25 mouse cellular contexts compared by ENCODE assay signal in the genomic region with DNA sequence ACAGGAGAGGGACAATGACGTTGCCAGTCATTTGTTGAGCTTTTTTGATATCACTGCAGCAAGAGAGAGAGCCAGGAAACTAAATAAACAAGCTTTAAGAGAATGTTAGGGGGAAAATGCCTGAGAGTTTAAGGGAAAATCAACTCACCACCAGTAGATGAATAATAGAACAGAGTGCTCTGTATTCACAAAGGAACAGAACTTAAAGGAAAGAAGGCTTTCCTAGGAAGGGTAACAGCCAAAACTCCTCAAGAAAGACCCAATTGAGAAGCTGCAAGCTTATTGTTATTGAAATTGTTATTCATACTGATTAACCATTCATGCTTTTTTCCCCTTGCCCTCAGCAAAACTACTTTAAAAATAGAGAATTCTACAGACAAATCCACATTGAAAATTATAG. TPM values are rescaled to one million over a fixed set of nuclear protein-coding genes. Genes with fewer than 3 reads are reported as not detected.
DNase-seq lines count a peak whose midpoint lies in the region; ATAC-seq and TF ChIP-seq lines count a peak whose summit lies in the region.
"Had no signal": no experiment of that assay in that cellular context is flagged by ENCODE, and none has a peak within 500 bp of the region (broad histone marks: within the 10 kb centered on the region; RNA-seq: fewer than 3 reads in every experiment).

No protein-coding gene starts in this region.

- H3K36me3 ChIP-seq in forebrain, embryonic 15.5 days = no peaks in the 10 kb centered on the region
- no peaks in the 10 kb centered on the region for H3K36me3 ChIP-seq in forebrain, embryonic 13.5 days (ENCODE audit: poor library complexity, severe bottlenecking)
- H3K36me3 ChIP-seq in forebrain, postnatal 0 days (ENCODE audit: insufficient read depth) = no peaks in the 10 kb centered on the region
- H3K36me3 ChIP-seq in forebrain, embryonic 11.5 days (ENCODE audit: control insufficient read depth, insufficient read depth, low read length) = no peaks in the 10 kb centered on the region
- no peaks in the 10 kb centered on the region for H3K36me3 ChIP-seq in midbrain, embryonic 16.5 days (ENCODE audit: control insufficient read depth, insufficient read depth, low read length)
- no peaks in the 10 kb centered on the region for H3K36me3 ChIP-seq in midbrain, postnatal 0 days (ENCODE audit: insufficient read depth, low read length)
- H3K36me3 ChIP-seq: embryonic facial prominence, embryonic 13.5 days; embryonic facial prominence, embryonic 15.5 days had no signal

- 12% methylated on average over 1 of the region's 1 CpGs for WGBS in forebrain, embryonic 15.5 days
- WGBS in forebrain, embryonic 13.5 days = 31% methylated on average over 1 of the region's 1 CpGs
- 11% methylated on average over 1 of the region's 1 CpGs for WGBS in forebrain, postnatal 0 days
- 50% methylated on average over 1 of the region's 1 CpGs for WGBS in forebrain, embryonic 11.5 days
- 37% methylated on average over 1 of the region's 1 CpGs for WGBS in midbrain, embryonic 16.5 days
- WGBS in midbrain, postnatal 0 days = 23% methylated on average over 1 of the region's 1 CpGs

- no peak for TF ChIP-seq CTCF in forebrain, postnatal 0 days (IDR thresholded peaks at IDR 0.05; ENCODE audit: low read depth)
- no peak for TF ChIP-seq CTCF in midbrain, postnatal 0 days (IDR thresholded peaks at IDR 0.05)

- no peak overlapping the region for H3K9ac ChIP-seq in forebrain, embryonic 15.5 days (replicated peaks)
- no peak overlapping the region for H3K9ac ChIP-seq in forebrain, embryonic 13.5 days
- H3K9ac ChIP-seq in forebrain, postnatal 0 days = no peak overlapping the region
- no peak overlapping the region for H3K9ac ChIP-seq in forebrain, embryonic 11.5 days (ENCODE audit: low read length)
- H3K9ac ChIP-seq in midbrain, embryonic 16.5 days (ENCODE audit: low read depth, low read length) = no peak overlapping the region
- no peak overlapping the region for H3K9ac ChIP-seq in midbrain, postnatal 0 days (replicated peaks; ENCODE audit: low read length, poor library complexity, severe bottlenecking)
- H3K9ac ChIP-seq: embryonic facial prominence, embryonic 13.5 days; embryonic facial prominence, embryonic 15.5 days had no signal

- DNase-seq in forebrain, postnatal 0 days = no peak
- no peak for DNase-seq in forebrain, embryonic 11.5 days (ENCODE audit: low spot score)
- no peak for DNase-seq in midbrain, postnatal 0 days (ENCODE audit: low spot score)
- DNase-seq: adrenal gland, adult 2 months; adrenal gland, postnatal 10 days; adrenal gland, postnatal 25 days; cerebellum, adult 11 months; cerebellum, adult 18-20 months; cerebellum, adult 8-10 months; cerebellum, adult 9-11 months; cerebellum, postnatal 14 days; cerebellum, postnatal 36 days; embryo, embryonic 11 days had no signal

- no peak overlapping the region for H3K4me3 ChIP-seq in forebrain, embryonic 15.5 days
- no peak overlapping the region for H3K4me3 ChIP-seq in forebrain, embryonic 13.5 days
- no peak overlapping the region for H3K4me3 ChIP-seq in forebrain, postnatal 0 days (ENCODE audit: low read depth, low read length)
- no peak overlapping the region for H3K4me3 ChIP-seq in forebrain, embryonic 11.5 days (ENCODE audit: low read depth, low read length)
- no peak overlapping the region for H3K4me3 ChIP-seq in midbrain, embryonic 16.5 days (ENCODE audit: low read depth, low read length)
- no peak overlapping the region for H3K4me3 ChIP-seq in midbrain, postnatal 0 days (ENCODE audit: low read depth, low read length)
- H3K4me3 ChIP-seq: embryonic facial prominence, embryonic 13.5 days; embryonic facial prominence, embryonic 15.5 days; erythroblast, embryonic 14.5 days had no signal

- H3K4me1 ChIP-seq in forebrain, embryonic 15.5 days = peaks cover 12% of the 10 kb centered on the region
- peaks cover 8% of the 10 kb centered on the region; the same call in 1 of the 2 replicates for H3K4me1 ChIP-seq in forebrain, embryonic 13.5 days
- H3K4me1 ChIP-seq in forebrain, postnatal 0 days (ENCODE audit: insufficient read depth) = peaks cover 4% of the 10 kb centered on the region; the same call in 1 of the 2 replicates
- no peaks in the 10 kb centered on the region for H3K4me1 ChIP-seq in forebrain, embryonic 11.5 days (replicated peaks; ENCODE audit: control insufficient read depth, insufficient read depth, low read length)
- peaks cover 5% of the 10 kb centered on the region; the same call in 1 of the 2 replicates for H3K4me1 ChIP-seq in midbrain, embryonic 16.5 days (ENCODE audit: control insufficient read depth, insufficient read depth, low read length)
- no peaks in the 10 kb centered on the region for H3K4me1 ChIP-seq in midbrain, postnatal 0 days (ENCODE audit: insufficient read depth, low read length)
- H3K4me1 ChIP-seq: embryonic facial prominence, embryonic 13.5 days; embryonic facial prominence, embryonic 15.5 days had no signal

- H3K9me3 ChIP-seq in forebrain, embryonic 15.5 days = no peaks in the 10 kb centered on the region
- no peaks in the 10 kb centered on the region for H3K9me3 ChIP-seq in forebrain, embryonic 13.5 days (replicated peaks)
- H3K9me3 ChIP-seq in forebrain, postnatal 0 days (ENCODE audit: low read length) = no peaks in the 10 kb centered on the region
- no peaks in the 10 kb centered on the region for H3K9me3 ChIP-seq in forebrain, embryonic 11.5 days (ENCODE audit: control insufficient read depth, low read length)
- H3K9me3 ChIP-seq in midbrain, embryonic 16.5 days (replicated peaks; ENCODE audit: control insufficient read depth, low read length, poor library complexity, severe bottlenecking) = no peaks in the 10 kb centered on the region
- no peaks in the 10 kb centered on the region for H3K9me3 ChIP-seq in midbrain, postnatal 0 days (ENCODE audit: low read length)
- H3K9me3 ChIP-seq: embryonic facial prominence, embryonic 13.5 days; embryonic facial prominence, embryonic 15.5 days had no signal

- ATAC-seq in forebrain, embryonic 15.5 days (replicated peaks) = 0 out of 2 replicates have a peak, but pooled peaks have one; percentile 51
- ATAC-seq in forebrain, embryonic 13.5 days = no peak
- no peak; the same call in 1 of the 2 replicates for ATAC-seq in forebrain, postnatal 0 days
- no peak for ATAC-seq in forebrain, embryonic 11.5 days (replicated peaks; ENCODE audit: low FRiP score)
- ATAC-seq in midbrain, embryonic 16.5 days = no peak
- no peak for ATAC-seq in midbrain, postnatal 0 days (ENCODE audit: low FRiP score)

- no peak overlapping the region for H3K4me2 ChIP-seq in forebrain, embryonic 15.5 days (replicated peaks)
- no peak overlapping the region for H3K4me2 ChIP-seq in forebrain, embryonic 13.5 days
- H3K4me2 ChIP-seq in forebrain, postnatal 0 days (ENCODE audit: low read depth) = peak overlapping the region; percentile 26
- no peak overlapping the region for H3K4me2 ChIP-seq in forebrain, embryonic 11.5 days (ENCODE audit: low read depth, low read length, severe bottlenecking)
- 0 out of 2 replicates have a peak overlapping the region, but pooled peaks have one; percentile 0 for H3K4me2 ChIP-seq in midbrain, embryonic 16.5 days (ENCODE audit: low read length)
- H3K4me2 ChIP-seq in midbrain, postnatal 0 days (ENCODE audit: low read depth, low read length, poor library complexity, severe bottlenecking) = no peak overlapping the region
- H3K4me2 ChIP-seq: embryonic facial prominence, embryonic 13.5 days; embryonic facial prominence, embryonic 15.5 days had no signal

- H3K27ac ChIP-seq in forebrain, embryonic 15.5 days (replicated peaks) = peak overlapping the region; percentile 20; the same call in 1 of the 2 replicates
- H3K27ac ChIP-seq in forebrain, embryonic 13.5 days = no peak overlapping the region
- H3K27ac ChIP-seq in forebrain, postnatal 0 days (ENCODE audit: low read depth, low read length) = no peak overlapping the region
- H3K27ac ChIP-seq in forebrain, embryonic 11.5 days (ENCODE audit: low read depth, low read length) = no peak overlapping the region
- H3K27ac ChIP-seq in midbrain, embryonic 16.5 days (ENCODE audit: low read length) = no peak overlapping the region
- H3K27ac ChIP-seq in midbrain, postnatal 0 days (ENCODE audit: low read depth, low read length) = no peak overlapping the region
- H3K27ac ChIP-seq: embryonic facial prominence, embryonic 13.5 days; embryonic facial prominence, embryonic 15.5 days had no signal

- no peaks in the 10 kb centered on the region for H3K27me3 ChIP-seq in forebrain, embryonic 15.5 days
- H3K27me3 ChIP-seq in forebrain, embryonic 13.5 days = no peaks in the 10 kb centered on the region
- no peaks in the 10 kb centered on the region for H3K27me3 ChIP-seq in forebrain, postnatal 0 days (ENCODE audit: insufficient read depth, low read length)
- H3K27me3 ChIP-seq in forebrain, embryonic 11.5 days (ENCODE audit: control insufficient read depth, insufficient read depth, low read length) = no peaks in the 10 kb centered on the region
- H3K27me3 ChIP-seq in midbrain, embryonic 16.5 days (ENCODE audit: control insufficient read depth, insufficient read depth, low read depth, low read length) = no peaks in the 10 kb centered on the region
- no peaks in the 10 kb centered on the region for H3K27me3 ChIP-seq in midbrain, postnatal 0 days (ENCODE audit: insufficient read depth, low read length)
- H3K27me3 ChIP-seq: embryonic facial prominence, embryonic 13.5 days; embryonic facial prominence, embryonic 15.5 days had no signal

RNA-seq across cellular contexts. Expression of gene Tmprss15, which starts 18.6 kb away (rescaled TPM):
- not detected in 2 replicates for polyA plus RNA-seq in forebrain, embryonic 15.5 days (2015; fragmentation: Nextera tagmentation; extraction: Ambion mirVana)
- not detected in 2 replicates for polyA plus RNA-seq in forebrain, embryonic 13.5 days (2015; fragmentation: Nextera tagmentation; extraction: Ambion mirVana)
- total RNA-seq in forebrain, postnatal 0 days (2014; rRNA removed) = 0.08 TPM in 1 of 2 replicates, not detected in the other
- polyA plus RNA-seq in forebrain, postnatal 0 days (2015; fragmentation: Nextera tagmentation; extraction: Ambion mirVana) = not detected in 2 replicates
- 0.11 and 0.13 TPM in 2 replicates for polyA plus RNA-seq in forebrain, embryonic 11.5 days (2014; fragmentation: Nextera tagmentation; extraction: Ambion mirVana)
- polyA plus RNA-seq in midbrain, embryonic 16.5 days (2015; fragmentation: Nextera tagmentation; extraction: Ambion mirVana) = 0.06 and 0.12 TPM in 2 replicates
- total RNA-seq in midbrain, postnatal 0 days (2014; rRNA removed) = 0.19 TPM in 1 of 2 replicates, not detected in the other
- polyA plus RNA-seq in midbrain, postnatal 0 days (2015; fragmentation: Nextera tagmentation; extraction: Ambion mirVana) = 0.06 and 0.10 TPM in 2 replicates
- total RNA-seq: adrenal gland, adult 2 months; adrenal gland, postnatal 10 days; adrenal gland, postnatal 25 days; adrenal gland, postnatal 4 days; common myeloid progenitor, adult 5-6 weeks; ES-E14; MEL had no signal
- polyA plus RNA-seq: adrenal gland, adult 2 months; C2C12; embryonic facial prominence, embryonic 11.5 days; embryonic facial prominence, embryonic 13.5 days; embryonic facial prominence, embryonic 15.5 days; erythroblast, embryonic 14.5 days had no signal

Comparison
In these comparisons a context has a peak if more than half of its experiments do, and no peak if none do; other contexts are left out.
1. H3K4me2 ChIP-seq: peak in forebrain, postnatal 0 days (single experiment) and midbrain, embryonic 16.5 days (single experiment); none in forebrain, embryonic 15.5 days (single experiment), forebrain, embryonic 13.5 days (single experiment), forebrain, embryonic 11.5 days (single experiment) and midbrain, postnatal 0 days (single experiment).